Mouse (Mus musculus) right cerebral cortex, adult 18-20 months (tissue): Measurements from ENCODE around the gene Pard3b.

Experiments used
- DNase-seq: peaks from one replicate; pipeline ENCODE4 v3.0.0; 2022; ENCODE audit warnings: mixed read lengths

Gene Pard3b

DNA sequence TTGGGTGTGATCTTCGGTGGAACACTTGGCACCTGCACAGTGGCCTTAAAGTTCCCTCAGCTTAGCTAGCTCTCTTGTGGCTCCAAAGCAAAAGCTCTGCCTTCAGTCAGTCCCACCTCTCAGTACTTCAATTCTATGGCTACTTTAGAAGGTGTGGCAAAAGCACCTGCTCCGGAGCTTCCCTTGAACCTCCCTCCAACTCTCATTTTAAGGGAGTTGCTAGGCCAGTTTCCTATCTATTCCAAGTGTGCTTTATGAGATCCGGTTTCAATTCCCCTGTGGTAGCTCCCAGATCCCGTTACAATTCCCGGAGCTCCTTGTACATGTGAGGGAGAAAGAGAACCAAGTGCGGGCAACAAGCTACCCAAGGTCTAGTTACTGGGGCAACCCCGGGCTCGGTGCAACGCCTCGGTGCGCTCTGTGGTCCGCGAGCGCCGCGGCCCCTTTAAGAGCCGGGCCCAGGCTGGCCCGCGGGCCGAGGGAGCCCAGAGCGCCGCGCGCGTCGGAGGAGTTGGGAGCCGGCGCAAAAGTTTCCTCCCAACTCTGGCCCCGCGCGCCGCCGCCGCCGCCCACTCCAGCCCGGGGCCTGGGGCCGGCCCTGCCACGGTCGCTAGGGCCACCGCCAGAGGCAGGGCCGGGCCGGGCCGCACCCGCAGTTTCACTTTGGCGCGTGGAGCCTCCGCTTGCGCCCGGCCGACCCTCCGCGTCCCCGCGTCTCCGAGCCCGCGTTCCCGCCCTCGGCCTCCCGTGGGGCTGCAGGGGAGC lies at the start of gene Pard3b:
Gene Pard3b (plus strand): TSS at position 478 of the 765 bp plus-strand sequence.
- peak; percentile 30 for DNase-seq

DNA sequence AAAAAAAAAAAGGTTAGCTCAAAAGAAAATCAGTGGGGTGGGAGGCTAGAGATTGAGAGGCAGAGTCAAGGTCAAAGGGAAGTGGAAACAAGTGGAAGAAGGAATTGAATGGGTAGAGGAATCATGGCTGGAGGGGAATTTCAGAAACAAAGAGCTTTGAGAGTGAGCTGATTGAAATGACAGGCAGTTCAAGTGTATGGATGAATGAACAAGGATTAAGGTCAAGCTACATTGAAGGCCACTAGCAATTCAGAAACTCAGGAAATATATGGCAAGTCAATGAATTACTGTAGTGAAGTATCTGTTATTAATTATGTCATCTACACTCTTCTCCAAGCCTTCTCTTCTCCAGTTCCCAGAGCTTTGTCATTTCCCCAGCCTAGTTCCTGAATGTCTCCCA lies 22.4 kb upstream of the Pard3b start:
- DNase-seq, result no peak

DNA sequence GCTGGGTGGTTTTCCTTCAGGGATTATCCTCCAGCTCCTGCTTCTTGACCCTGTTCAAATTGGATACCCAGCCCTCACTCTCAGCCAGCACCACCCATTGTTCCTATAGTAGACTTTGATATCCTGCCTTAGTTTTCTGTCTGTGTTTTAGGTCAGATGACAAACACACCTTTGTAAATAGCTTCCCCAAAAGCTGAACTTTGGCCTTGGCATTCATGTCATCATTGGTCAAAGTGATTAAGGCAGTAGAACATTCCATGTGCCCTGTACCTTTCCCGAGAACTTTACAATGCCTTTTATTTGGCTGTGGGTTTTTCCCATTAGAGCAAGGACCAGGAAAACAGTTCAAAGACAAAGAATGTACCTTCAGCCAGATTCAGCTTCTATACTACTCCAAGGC lies 18.0 kb upstream of the Pard3b start:
- no peak for DNase-seq

DNA sequence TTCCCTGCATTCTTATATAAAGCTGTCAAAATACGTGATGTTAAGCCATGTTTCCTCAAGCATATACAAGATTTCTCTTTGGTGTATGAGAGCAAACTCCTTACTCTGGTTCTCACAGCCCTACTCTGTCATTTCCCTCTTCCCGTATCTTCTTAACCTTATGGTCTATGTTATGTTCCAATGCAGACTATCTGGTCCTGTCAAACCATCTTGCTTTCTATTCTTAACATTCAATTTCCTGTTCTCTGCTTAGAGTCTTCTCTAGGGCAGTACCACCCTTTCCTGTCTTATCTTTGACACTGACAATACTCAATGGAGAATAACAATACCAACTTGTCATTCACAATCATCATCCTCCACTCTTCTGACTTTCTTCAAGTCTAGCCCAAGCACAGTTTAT lies 8.8 kb upstream of the Pard3b start:
- DNase-seq, result no peak

DNA sequence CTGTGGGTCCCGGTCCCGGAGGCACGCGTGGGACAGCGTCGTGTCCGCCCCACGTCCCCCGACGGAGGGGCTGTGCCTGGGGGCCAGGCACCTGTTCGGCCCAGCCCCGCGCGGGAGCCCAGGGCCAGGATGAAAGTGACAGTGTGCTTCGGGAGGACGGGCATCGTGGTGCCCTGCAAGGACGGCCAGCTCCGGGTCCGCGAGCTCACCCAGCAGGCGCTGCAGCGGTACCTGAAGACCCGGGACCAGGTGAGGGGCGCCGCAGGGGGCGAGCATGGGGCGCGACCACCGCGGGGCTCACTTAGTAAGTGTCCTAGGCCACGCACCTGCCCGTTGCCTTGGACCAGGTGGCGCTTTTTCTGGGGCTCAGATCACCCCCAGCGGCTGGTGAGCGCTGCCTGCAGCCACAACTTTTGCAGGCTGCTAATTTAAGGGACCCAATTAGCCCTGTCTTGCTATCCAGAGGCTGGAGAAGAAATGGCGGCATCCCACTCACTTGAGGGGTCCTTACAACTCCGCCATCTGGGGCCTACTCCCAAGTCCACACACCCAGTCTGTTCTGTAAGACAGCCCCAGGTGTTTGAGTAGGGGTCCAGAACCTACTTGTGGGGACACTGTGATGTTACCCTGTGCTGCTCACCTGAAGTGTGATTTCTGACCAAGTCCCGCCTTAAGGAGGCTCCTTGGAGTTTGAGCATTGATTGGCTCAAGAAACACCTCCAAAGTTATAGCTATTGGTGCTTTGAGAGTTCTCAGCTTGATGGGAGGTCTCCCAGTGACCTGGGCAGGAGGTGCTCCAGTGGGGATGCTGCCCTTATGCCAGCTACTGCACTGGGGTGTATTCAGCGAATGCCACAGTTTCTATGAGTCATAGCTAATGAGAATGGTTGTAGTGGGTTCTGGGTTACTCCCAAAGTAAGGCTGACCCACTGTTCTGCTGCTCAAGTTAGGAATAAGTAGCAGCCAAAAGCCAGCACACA lies 780 bp downstream of the Pard3b start:
- peak; percentile 2 for DNase-seq

DNA sequence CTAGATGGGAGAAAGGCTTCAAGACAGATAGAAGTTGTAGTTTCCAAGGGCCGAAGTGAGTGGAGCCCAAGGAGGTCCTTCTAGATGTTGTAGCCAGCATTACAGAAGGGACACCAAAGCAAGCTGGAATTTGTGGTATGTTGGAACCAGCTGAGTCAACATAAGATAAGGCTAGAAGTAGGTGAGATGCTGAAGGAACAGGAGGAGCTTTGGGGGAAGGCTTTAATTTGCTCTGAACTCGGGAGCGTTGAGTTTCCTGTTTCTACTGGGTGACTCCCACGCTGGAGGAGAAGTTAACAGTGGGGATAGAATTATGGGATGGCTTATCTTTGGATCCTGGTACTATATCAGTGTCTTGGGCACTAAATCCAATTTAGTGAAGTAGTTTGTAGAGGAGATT lies 3.3 kb downstream of the Pard3b start:
- no peak for DNase-seq

DNA sequence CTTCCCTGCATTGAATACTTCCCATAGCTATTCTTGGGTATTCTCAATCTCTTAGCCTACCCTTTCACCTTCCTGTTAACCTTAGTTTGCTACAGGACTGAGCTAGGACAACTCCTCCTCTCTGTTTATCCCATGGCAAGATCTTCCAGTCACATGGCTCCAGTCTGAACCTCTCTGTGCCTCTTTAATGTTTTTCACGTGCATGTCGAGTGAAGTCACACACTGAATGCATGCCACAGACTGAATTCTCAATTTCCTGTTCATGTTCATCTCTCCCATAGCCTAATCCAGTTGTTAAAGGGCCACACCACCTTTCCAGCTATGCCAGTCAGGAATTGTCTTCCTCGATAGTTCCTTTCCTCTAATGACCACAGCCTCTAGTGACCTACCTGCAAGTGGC lies 6.4 kb downstream of the Pard3b start:
- DNase-seq, result no peak

DNA sequence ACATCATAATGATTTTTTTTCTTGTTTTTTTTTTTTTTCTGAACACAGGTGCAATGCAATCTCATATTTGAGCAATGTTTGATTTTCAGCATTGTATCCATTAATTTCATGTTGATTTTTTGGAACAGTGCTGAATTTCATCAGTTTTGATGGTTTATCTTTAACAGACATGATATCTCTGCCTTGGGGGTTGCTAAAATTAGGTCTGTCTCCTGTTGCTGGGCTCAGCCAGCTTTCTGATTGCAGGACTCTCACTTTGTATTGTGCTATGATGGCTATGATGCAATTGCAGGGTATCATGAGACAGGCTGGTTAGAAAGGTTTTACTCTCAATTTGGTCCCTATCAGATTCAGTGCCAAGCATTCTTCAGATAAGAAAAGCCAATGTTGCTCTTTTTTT lies 11.3 kb downstream of the Pard3b start:
- DNase-seq, result no peak

DNA sequence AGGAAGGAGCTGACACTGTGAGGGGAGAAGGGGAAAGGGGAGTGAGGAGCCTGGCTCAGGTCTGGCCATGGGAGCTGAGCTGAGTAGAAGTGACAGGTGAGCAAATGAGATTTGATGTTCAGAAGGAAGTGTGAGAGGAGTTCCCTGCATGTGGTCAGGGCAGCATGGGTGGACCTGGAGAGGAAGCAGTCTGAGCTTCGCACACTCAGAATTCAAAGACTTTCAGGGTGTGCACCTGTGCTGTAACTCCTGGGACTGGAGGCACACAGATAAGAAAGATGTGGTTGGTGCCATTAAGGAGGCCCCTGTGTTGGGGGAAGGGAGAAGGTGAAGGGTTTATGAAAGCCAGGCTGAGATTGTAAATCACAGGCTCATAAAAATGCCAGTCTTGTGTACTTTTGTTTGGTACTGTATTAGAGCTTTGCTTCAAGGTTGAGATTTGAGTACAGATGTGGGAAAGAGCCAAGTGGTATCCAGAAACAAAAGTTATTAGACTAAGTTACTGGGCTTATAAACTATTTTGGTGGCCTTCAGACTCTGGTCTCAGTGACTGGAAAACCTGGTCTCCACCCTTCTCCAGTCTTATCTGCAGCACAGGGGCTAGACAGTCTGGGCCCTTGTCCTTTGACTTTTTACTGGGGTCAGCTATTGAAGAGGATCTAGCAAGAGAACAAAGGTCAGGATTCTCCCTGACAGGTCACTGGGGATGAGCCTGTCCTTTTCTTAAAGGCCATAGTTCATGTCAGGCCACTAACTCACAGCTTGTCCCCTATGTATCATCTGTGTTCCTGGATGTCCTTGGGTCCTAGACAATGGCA lies 13.0 kb downstream of the Pard3b start:
- DNase-seq, result no peak

DNA sequence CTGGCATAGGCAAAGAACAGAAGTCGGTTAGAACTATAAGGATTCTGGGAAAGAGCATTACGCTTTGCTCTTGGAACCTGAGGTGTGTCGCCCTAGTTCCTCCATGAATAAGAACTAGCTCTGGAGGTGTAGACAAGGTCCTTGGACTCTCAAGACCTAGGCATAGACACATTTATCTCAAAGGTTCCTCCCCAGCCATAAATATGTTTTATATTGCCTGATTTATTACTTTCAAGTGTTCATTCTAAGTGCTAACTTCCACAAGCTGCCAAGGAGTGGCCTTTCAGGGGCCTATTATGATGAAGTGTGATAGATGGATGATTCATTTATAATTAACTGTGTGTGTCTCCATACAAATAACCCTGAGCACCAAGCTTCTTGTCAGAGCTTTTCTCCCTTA lies 19.1 kb downstream of the Pard3b start:
- DNase-seq, result no peak

DNA sequence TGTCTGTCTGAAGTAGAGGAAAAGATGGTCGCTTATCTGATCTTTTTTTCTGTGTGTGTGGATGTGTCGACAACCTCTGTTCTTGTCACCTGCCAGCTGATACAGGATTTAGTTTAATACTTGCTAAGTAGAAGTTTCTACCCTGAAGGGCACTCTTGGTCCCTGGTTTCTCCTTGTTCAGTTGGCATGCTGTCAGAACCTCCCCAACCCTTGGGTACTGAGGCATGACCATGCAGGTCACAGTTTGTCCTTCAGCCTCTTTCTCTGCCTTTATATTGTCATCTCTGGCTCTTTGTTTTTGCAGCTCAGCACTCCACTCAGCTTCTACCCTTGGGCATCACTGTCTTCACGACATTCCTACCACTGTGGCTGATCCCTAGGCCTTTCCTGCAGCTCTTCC lies 21.3 kb downstream of the Pard3b start:
- DNase-seq, result no peak

DNA sequence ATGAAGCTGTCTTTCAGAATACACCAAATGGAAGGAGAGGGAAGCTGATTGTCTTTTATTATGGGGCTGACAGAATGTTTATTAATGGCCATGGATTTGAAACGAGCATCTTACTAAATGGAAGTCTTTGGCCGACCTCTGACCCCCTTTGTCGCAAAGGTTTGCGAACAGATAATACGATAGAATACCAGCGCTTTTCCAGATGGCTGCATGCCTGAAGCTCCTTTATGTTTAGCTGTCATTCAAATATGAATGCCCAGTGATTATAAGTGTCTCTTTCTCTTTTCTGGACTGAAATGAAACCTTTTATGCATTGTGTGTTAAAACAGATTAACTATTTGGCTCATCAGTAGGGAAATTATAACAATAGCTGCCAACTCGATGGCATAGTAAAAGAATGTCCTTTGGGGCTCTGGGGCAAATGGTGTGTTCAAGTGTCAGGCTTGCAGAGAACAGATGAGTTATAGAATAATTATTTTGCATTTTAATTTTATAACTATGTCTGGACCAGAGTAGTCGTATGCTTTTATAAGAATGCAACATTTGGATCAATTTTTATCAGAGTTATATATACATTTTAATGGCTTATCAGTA lies 46.7 kb downstream of the Pard3b start:
- DNase-seq, result no peak

DNA sequence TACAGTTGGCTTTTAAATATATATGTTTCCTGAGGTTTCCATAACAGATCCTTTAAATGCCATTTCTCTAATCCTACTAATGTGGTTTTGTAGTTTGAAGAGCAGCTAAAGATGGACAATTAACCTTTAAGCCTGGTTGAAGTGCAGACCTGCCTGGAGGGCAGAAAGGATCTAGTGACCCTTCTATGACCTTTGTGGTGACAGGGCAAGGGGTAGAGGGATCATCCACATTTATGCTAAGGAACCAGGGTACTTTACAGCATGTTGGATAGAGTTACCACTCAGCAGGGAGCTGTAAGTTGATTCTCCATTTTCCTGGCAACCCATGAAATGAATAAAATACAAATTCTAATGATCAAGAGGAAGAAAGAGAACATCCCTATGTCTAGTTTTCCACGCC lies 47.3 kb downstream of the Pard3b start:
- no peak for DNase-seq

DNA sequence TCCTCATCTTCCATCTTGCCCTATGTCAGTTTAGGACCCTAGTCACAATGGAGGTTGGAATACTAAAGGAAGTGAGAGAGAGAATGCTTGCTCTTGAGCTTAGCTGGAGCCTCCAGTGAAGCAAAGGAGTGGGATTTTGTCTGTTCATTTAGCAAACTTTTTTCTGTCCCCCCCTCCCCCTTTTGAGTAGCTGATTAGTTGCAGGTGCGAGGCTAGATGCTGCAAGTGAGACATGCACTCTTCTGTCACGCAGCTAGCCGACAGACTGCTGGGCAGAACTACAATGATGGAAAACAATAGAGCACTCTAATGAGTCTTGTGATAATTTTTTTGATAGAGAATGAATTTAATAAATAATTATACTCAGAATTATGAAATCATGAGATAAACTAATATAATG lies 49.7 kb downstream of the Pard3b start:
- no peak for DNase-seq

DNA sequence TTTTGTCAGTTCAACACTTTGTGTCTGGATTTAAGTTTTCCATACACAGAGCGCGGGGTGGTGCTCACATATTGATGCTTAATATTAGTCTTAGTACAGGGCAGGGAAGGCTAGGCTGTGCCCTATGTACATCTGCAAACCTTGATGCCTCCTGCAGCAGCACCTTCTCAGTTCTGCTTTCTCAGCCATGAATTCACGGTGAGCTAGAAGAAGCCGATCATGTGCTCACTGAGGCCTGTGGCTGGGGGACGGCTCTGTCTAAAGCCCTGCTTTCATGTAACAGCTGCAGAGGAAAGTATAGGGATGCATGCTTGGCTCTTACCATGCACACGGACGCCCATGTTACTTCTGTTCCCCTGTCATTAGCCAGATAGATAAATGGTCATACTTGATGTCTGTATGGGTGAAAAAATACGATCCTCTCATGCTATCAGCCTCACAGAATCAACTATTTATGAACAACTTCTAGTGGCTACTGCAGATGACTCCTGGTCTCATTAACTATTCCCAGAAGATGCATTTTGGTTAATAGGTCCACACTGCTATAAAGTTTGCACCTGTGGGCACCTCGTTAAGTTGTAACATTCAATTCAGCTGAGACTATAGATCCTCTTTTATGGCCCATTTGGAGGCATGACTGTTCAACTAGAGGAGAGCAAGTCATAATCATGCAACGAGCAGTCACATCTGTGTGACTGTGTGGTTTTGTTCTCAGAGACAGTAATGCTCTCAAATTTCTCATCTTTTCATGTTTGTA lies 60.0 kb downstream of the Pard3b start:
- no peak for DNase-seq

DNA sequence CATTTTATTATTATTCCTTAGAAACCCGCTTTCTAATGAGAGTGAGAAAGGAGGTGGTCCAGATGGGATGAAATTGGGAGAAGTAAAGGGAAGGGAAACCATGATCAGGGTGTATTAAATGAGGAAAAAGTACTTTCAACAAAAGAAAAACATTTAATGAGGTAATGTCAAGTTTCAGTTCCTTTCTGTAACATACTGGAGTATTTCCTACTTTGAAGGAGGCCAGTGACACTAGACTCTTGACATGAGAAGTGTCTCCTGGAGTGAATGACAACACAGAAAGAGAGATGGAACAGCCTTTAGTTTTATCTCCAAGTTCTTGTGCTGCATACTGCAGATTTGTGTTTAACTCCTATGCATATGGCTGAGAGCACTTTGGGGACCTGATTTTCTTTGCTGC lies 71.2 kb downstream of the Pard3b start:
- no peak for DNase-seq

DNA sequence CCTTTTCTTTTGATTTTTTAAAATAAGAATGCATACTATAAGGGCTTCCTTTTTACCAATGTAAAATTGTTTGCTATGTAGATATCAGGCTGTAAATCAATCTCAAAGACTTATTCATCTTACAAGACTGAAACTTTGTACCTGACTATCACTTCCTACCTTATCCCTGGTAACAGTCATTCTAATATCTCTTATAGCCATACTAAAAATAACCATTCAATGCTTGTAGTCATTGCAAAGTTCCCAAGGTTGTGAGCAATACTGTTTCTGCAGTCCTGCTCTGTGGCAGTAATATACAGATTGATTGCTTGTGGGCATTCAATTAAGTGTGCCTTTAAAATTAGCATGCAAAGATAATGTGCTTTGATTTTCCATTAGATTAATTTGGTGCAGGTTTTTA lies 72.9 kb downstream of the Pard3b start:
- DNase-seq, result no peak

DNA sequence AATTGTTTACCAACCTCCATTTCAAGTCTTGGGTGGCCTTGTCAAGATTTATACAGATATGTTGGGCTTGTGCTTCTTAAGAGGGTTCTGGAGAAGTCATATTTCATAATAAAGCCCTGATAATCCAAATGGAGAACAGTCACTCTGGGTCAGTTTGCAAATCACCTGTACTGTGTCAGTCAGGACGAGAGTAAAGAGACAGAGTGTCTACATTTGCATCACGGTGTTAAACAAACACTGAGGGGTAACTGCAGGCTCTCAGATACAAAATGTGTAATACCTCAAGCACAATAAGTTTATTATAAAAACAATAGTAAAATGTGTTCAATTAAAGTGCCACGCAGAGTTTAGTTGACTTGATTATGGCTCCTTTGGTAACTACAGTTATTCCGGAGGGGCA lies 91.0 kb downstream of the Pard3b start:
- DNase-seq, result no peak

DNA sequence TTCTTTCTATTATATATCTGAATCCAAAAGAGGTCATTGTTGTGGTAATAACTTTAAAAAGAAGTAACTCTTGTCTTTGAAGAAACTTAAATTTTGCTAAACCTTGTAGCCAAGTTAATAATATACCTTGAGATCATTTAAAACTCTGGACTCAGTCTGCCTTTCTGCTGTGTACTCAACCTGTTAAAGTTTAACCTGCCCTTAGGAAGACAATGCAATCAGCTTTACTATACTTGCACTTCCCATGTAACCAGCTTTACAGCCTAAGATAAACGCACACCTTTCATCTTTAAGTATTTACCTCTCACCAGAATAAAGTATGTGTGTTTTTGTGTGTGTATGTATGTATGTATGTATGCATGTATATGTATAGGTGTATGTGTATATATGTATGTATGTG lies 97.9 kb downstream of the Pard3b start:
- no peak for DNase-seq

DNA sequence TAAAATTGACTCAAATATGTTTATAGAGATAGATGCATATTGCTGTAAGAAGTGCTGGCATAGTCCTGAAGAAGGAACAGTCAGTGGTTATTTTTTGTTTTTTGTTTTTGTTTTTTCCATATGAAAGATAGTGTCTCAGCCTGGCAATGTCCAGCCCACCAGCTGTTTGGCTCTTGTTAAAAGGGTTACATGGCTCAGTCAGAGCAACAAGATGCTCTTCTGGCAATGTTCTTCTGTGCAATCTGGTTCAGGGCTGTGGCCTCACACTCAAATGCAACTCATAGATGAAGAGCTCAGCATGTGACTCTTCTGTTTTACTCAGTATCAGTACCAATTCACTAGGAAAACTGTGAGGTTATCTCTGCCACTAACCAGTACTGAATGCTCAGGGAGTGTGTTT lies 104.2 kb downstream of the Pard3b start:
- no peak for DNase-seq

DNA sequence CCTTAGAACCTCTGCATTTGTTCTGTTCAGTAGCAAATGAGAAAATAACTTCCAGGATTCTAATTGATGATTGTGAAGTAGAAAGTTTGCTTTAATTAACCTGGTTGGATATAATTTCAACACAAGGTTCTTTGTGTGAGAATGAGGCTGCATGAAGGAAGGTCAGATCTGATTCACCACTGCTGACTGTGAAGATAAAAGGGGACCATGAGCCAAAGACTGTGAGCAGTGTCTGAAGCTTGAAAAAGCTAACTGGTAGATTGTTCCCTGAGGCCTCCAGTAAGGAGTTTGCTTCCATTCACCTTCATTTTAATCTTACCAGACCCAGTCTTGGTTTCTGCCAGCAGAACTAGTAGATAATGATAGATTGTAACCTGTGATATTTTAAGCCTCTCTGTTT lies 108.9 kb downstream of the Pard3b start:
- DNase-seq, result no peak

DNA sequence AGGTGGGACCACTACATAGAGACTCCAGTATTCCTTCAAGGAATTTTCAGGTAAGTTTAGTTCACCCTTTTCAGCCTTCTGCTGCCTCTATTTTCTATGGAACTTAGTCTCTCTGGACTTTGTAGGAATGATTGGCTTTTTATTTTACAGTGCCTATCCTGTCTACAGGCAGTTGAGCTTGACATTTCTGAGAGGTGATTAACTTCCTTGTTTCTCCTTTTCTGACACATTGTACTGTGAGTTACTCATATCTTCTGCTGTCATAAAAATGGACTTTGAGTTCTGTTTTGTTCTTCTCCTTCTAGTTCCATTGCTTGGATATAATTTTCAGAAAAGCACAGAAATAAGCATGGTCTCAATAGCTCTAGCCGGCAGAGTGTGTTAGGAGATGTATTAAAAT lies 112.4 kb downstream of the Pard3b start:
- no peak for DNase-seq
